Mouse (Mus musculus) layer of hippocampus, adult 9-11 months (tissue): ENCODE data around the gene Abcc9.

Source experiments
- DNase-seq: peaks from one replicate; pipeline ENCODE4 v3.0.0; 2022

The Abcc9 gene

GRCm38 (mm10) chr6:142542082-142542799 is 159.9 kb downstream of the Abcc9 start:
- no peak for DNase-seq

GRCm38 (mm10) chr6:142540561-142541160 is 161.5 kb downstream of the Abcc9 start:
- no peak for DNase-seq

GRCm38 (mm10) chr6:142540131-142540530 is 162.0 kb downstream of the Abcc9 start:
- no peak for DNase-seq

GRCm38 (mm10) chr6:142538503-142538902 is 163.6 kb downstream of the Abcc9 start:
- no peak for DNase-seq
